Mouse (Mus musculus) spleen, adult 2 months (tissue): ENCODE results near the gene Ube2cbp. TPM values are rescaled to one million over a fixed set of nuclear protein-coding genes. Genes with fewer than 3 reads are reported as not detected.

Source experiments
- DNase-seq, 2 experiments: peaks; one replicate each; pipeline versions ENCODE4 v3.0.0 to v3.0.0-alpha.2; 2012 to 2021; ENCODE audit warnings: low spot score in 2 of 2, low read depth in 1 of 2
- H3K27ac ChIP-seq: fragments of 200-500 bp; 2 replicates; pipeline ENCODE4 v1.5.1; 2012; ENCODE audit warnings: low read length, inconsistent platforms; ENCODE audit not compliant: insufficient read depth
- H3K27me3 ChIP-seq: fragments of 200-500 bp; 2 replicates; pipeline ENCODE4 v1.6.1; 2012; ENCODE audit warnings: mild to moderate bottlenecking, moderate library complexity, low read length, inconsistent platforms; ENCODE audit not compliant: control insufficient read depth, insufficient read depth
- H3K36me3 ChIP-seq: fragments of 200-500 bp; 2 replicates; pipeline ENCODE4 v1.6.1; 2012; ENCODE audit warnings: mild to moderate bottlenecking, low read length, inconsistent platforms; ENCODE audit not compliant: control insufficient read depth, insufficient read depth
- H3K4me1 ChIP-seq: fragments of 200-500 bp; 2 replicates; pipeline ENCODE4 v1.6.1; 2011; ENCODE audit warnings: inconsistent platforms; ENCODE audit not compliant: control insufficient read depth, insufficient read depth, insufficient read length
- H3K4me3 ChIP-seq: fragments of 200-500 bp; 2 replicates; pipeline ENCODE4 v1.5.1; 2011; ENCODE audit warnings: mild to moderate bottlenecking, inconsistent platforms; ENCODE audit not compliant: insufficient read depth, insufficient read length; ENCODE audit errors: extremely low read depth
- CTCF ChIP-seq: fragments of 200-500 bp; IDR thresholded peaks from 2 replicates; pipeline ENCODE4 v1.5.1; 2011; ENCODE audit warnings: mild to moderate bottlenecking, inconsistent platforms; ENCODE audit not compliant: insufficient read depth, insufficient read length, insufficient replicate concordance; ENCODE audit errors: extremely low read depth
- POLR2A ChIP-seq: fragments of 200-500 bp; IDR thresholded peaks from 2 replicates; pipeline ENCODE4 v1.6.1; 2011; ENCODE audit warnings: low read depth, low read length, inconsistent platforms
- WGBS: fragments of 180-500 bp; shearing (Covaris S2); methylation state at CpG from one replicate; pipeline ENCODE4 v1.1.7; 2018; 5-methylcytosine and 5-hydroxymethylcytosine counted together
- polyA plus RNA-seq: library from polyadenylated mRNA; depleted of rRNA; stranded (reverse); fragments of >200 nt; gene quantifications from 2 replicates; pipeline ENCODE4 v1.2.3, GENCODE M21; 2012

The Ube2cbp gene
- polyA plus RNA-seq, 1 experiment: 1.0 TPM

GRCm38 (mm10) chr9:86451094-86451493, 13.7 kb downstream of the Ube2cbp start:
- Histone ChIP-seq H3K27me3 (no peaks in the 10 kb centered on the region), H3K4me1 (no peaks in the 10 kb centered on the region), H3K27ac (no peak overlapping the region), H3K36me3 (no peaks in the 10 kb centered on the region), H3K4me3 (no peak overlapping the region)
- TF ChIP-seq POLR2A: no peak
- TF ChIP-seq CTCF: no peak
- DNase-seq: no peak
- WGBS: 68% methylated on average over 6 of the region's 6 CpGs

- peak; percentile 85; the same call in 1 of the 2 replicates for TF ChIP-seq CTCF
- TF ChIP-seq POLR2A: no peak
- H3K4me1 ChIP-seq: no peaks in the 10 kb centered on the region
- no peak overlapping the region for H3K27ac ChIP-seq
- no peaks in the 10 kb centered on the region for H3K36me3 ChIP-seq
- H3K4me3 ChIP-seq: no peak overlapping the region
- peak; percentile 21 to 67 for DNase-seq
- 18% methylated on average over 11 of the region's 11 CpGs for WGBS
- H3K27me3 ChIP-seq: no peaks in the 10 kb centered on the region
Observed at GRCm38 (mm10) chr9:86449581-86449980, 15.2 kb downstream of the Ube2cbp start.

- DNase-seq: no peak
- no peak overlapping the region for H3K4me3 ChIP-seq
- TF ChIP-seq POLR2A: no peak
- TF ChIP-seq CTCF: no peak
- H3K27ac ChIP-seq: no peak overlapping the region
- no peaks in the 10 kb centered on the region for H3K4me1 ChIP-seq
- no peaks in the 10 kb centered on the region for H3K36me3 ChIP-seq
- H3K27me3 ChIP-seq: no peaks in the 10 kb centered on the region
- WGBS: 92% methylated on average over 8 of the region's 8 CpGs
Observed at GRCm38 (mm10) chr9:86447431-86447830, 17.3 kb downstream of the Ube2cbp start.

GRCm38 (mm10) chr9:86446847-86447246, 17.9 kb downstream of the Ube2cbp start:
- DNase-seq: no peak
- Histone ChIP-seq H3K27me3 (no peaks in the 10 kb centered on the region), H3K36me3 (no peaks in the 10 kb centered on the region), H3K27ac (no peak overlapping the region), H3K4me1 (no peaks in the 10 kb centered on the region), H3K4me3 (no peak overlapping the region)
- TF ChIP-seq POLR2A (no peak), CTCF (no peak)
- WGBS: 64% methylated on average over 7 of the region's 7 CpGs

- H3K36me3 ChIP-seq: no peaks in the 10 kb centered on the region
- H3K4me3 ChIP-seq: no peak overlapping the region
- TF ChIP-seq CTCF: no peak
- no peak for TF ChIP-seq POLR2A
- 92% methylated on average over 4 of the region's 4 CpGs for WGBS
- no peaks in the 10 kb centered on the region for H3K27me3 ChIP-seq
- no peak for DNase-seq
- H3K27ac ChIP-seq: no peak overlapping the region
- H3K4me1 ChIP-seq: no peaks in the 10 kb centered on the region
Observed at GRCm38 (mm10) chr9:86442248-86442647, 22.5 kb downstream of the Ube2cbp start.

GRCm38 (mm10) chr9:86438337-86439009, 26.3 kb downstream of the Ube2cbp start:
- DNase-seq: no peak
- TF ChIP-seq CTCF: no peak
- TF ChIP-seq POLR2A: no peak
- no peaks in the 10 kb centered on the region for H3K27me3 ChIP-seq
- H3K4me3 ChIP-seq: no peak overlapping the region
- no peaks in the 10 kb centered on the region for H3K36me3 ChIP-seq
- no peaks in the 10 kb centered on the region for H3K4me1 ChIP-seq
- H3K27ac ChIP-seq: no peak overlapping the region
- 84% methylated on average over 11 of the region's 11 CpGs for WGBS

- Histone ChIP-seq H3K4me1 (no peaks in the 10 kb centered on the region), H3K4me3 (no peak overlapping the region), H3K27ac (no peak overlapping the region), H3K27me3 (no peaks in the 10 kb centered on the region), H3K36me3 (no peaks in the 10 kb centered on the region)
- no peak for DNase-seq
- TF ChIP-seq CTCF (no peak), POLR2A (no peak)
- WGBS: 93% methylated on average over 8 of the region's 8 CpGs
Observed at GRCm38 (mm10) chr9:86436608-86437007, 28.1 kb downstream of the Ube2cbp start.
